Mouse (Mus musculus) liver, embryonic 14 days (tissue): ENCODE measurements around the gene Ggn. TPM values are rescaled to one million over a fixed set of nuclear protein-coding genes. Genes with fewer than 3 reads are reported as not detected.

Experiments used
- polyA plus RNA-seq: library from polyadenylated mRNA; depleted of rRNA; stranded (reverse); fragments of >200 nt; gene quantifications from 2 replicates; pipeline ENCODE4 v1.2.3, GENCODE M21; 2012; rRNA removed

Gene Ggn
- polyA plus RNA-seq: 0.02 and 0.05 TPM in 2 replicates

DNA sequence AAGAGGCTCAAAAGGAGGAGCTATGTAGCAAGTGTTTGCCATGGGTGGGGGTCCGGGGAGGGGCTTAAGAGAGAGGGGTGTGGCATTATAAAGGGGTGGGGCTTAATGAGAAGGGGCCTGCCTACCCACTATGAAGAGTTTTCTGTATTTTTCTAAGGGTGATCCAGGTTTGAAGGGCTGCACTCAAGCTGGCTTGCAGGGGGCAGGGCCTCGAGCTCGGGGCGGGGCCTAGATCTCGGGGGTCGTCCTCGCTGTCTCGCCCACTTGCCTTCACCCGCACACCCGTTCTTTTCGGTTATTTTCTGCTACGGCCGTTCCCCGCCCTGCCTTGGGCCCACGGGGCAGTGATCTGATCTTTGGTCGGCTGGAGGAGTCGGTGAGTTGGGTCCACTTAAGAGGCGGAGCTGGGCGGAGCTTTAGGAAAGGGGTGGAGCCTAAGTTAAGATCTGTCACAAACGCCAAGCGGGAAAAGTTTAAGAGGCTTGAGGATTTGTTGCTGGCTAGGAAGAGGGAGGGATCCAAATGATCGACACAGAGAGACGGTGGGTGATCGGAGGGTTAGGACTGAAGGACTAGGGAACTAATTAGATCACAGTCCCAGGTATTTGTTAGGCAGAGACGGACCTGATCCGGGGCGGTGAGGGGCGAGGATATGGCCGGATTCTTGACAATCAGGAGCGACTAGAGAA lies at the start of gene Ggn, which contains the start of gene Spred3:
Gene Ggn (plus strand): TSS at position 145 of the 689 bp plus-strand sequence.
Gene Spred3 (minus strand): TSS at position 346 of the 689 bp plus-strand sequence.

DNA sequence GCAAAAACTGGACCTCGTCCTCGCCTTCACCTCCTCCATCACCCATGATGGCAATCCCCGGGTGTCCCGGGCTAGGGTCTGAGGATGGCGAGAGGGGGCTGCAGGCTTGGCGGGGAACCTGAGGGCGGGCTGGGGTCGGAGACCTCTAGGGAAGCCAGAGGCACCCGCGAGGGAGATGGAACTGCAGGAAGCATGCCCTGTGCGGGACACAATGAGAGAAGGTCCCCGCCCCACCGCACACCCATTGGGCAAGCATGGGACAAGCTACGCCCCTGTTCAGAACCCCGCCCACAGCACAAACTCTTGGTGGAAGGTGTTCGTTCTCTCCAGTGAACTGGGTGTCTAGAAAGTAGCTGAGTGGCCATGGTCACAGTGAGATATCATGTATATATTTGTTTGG lies 45.0 kb upstream of the Ggn start, which contains the start of gene Ryr1:
Gene Ryr1 (minus strand): TSS at position 210 of the 400 bp plus-strand sequence.

DNA sequence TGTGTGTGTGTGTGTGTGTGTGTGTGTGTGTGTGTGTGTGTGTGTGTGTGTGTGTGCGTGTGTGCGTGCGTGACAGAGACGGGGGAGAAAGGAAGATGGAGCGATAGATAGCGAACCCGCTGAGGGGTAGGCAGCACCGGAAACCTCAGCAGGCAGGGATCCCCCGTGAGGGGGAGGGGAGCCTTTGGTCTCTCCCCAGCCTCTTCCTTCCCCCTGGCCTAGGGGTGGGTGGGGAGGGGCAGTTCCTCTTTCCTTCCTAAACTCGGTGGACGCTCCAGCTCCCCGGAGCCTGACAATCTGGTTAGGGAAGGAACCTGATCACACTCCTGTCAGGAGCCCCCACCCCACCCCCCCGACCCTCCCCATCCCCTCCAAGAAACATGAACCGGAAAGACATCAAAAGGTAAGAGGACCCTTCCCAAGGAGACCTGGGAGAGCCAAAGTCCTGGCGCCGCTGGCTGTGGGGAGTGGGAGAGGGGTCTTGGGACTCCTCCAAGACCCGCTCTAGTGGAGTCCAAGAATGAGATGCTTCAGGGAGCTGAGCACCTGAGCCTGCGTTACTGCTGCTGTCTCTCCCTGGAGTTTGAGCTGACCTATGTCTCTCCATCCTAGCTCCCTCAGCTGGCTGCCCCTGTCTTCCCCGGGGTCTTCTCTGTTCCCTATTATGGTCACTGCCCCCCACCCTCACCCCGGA lies 35.2 kb upstream of the Ggn start, which contains the start of gene Rasgrp4:
Gene Rasgrp4 (plus strand): TSS at position 159 of the 694 bp plus-strand sequence.

DNA sequence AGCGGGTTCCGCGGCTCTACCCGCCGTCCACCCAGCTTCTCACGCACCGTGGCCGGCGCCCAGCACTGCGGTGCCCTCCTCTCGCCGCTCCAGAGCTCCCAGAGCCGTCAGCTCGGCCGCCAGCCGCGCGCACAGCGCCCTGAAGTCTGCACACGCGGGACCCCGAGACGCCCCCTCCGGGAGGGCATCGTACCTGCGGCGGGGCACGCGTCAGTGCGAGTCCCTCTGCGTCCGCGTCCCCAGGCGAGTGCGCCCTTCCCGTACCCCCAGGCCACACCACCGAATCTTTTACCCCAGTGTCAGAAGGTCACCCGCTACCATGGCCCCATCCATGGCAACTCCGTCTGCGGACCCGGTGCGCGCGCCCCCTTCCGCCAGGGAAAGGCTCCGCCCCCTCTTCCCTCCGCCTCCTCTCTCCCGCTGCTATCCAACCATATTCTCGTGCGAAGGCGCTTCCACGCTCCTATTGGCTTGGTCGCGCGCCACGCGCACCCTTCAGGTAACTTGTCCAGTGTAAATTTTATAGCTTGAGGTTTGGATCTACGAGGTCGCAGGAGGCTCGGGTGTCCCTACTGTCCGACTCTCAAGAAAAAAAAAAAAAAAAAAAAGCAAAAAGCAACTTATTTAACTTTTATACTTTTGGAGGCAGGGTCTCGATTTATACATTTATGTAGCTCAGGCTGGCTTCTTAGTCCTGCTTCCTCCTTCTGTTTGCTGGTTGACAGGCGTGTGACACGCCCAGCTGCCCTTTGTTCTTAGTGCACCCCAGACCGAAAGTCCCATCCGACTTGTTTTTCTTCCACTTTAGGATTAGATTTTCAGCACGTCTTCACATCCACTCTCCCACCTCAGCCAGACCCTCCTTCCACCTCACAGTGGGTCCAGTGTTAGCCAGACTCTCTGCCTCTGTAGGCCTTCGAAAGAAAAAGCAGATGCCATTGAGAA lies 13.9 kb upstream of the Ggn start, which contains the start of gene Fam98c:
Gene Fam98c (minus strand): TSS at position 397 of the 945 bp plus-strand sequence.

DNA sequence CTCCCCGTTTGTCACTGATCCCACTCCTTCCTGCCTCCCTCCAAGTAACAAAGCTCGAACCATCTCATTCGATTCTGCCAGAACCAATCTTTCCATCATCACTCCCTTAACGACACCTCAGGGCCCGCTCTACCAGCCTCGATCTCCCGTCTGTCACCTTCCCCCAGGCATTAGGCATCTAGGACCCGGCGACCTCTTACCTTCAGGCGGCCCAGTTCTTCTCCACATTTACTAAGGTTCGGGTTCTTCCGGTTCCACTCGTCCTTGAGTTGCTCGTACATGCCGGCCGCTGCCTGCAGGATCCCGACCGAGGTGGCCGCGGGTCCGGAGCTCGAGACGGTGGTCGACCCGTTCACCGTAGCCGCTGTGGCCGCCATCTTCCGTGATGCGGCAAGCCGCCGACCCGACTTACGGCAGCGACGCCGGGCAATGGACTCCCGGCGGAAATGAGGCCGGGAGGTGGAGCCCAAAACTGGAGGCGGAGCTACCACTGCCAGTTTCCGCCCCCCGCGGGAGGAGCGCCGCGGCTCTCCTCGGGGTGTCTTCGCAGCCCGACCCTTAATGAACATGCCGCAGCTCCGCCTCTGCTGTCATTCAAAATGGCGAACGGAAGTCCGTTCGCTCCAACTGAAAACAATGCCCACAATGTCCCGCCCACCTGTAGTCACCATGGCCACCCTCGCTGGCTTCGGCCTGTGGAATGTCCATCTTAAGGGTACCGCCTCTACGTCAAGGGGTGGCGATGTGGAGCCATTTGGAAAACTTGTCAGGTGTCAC lies 10.3 kb downstream of the Ggn start, which contains the start of gene Psmd8:
Gene Psmd8 (minus strand): TSS at position 625 of the 777 bp plus-strand sequence.

DNA sequence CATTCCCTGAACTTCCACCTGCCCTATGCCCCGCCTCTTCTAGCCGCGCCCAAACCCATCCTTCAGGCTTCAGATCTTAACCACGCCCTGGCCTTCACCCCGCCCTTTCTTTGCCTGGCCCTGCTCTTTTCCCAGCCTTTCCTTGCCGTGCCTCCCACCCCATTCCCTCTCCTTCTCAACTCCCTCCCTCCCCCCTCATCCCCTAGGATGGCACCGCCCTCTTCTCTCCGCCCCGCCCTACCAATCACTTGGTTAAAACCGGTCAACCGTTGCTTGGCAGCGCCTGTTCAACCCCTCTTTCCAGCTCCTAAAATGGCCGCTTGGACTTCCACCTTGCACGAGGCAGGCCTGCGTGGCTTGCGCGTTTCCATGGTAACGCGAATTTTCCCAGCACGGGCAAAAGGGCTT lies 43.7 kb downstream of the Ggn start, which contains the start of gene Catsperg1:
Gene Catsperg1 (minus strand): TSS at position 361 of the 408 bp plus-strand sequence.

Other genes with a start within 250 kb of the Ggn start
- 72.7 and 82.7 TPM in 2 replicates for gene Actn4, start 207.9 kb upstream of the Ggn start, polyA plus RNA-seq
- gene Eif3k, start 188.3 kb upstream of the Ggn start, polyA plus RNA-seq: 261 and 285 TPM in 2 replicates
- gene Map4k1, start 188.2 kb upstream of the Ggn start, polyA plus RNA-seq: 16.5 and 17.9 TPM in 2 replicates
- 0.07 and 0.53 TPM in 2 replicates for gene Ryr1, start 45.0 kb upstream of the Ggn start, polyA plus RNA-seq
- gene Rasgrp4, start 35.4 kb upstream of the Ggn start, polyA plus RNA-seq: 0.74 and 1.4 TPM in 2 replicates
- 4.9 and 5.1 TPM in 2 replicates for gene Fam98c, start 14.0 kb upstream of the Ggn start, polyA plus RNA-seq
- 0.39 and 0.42 TPM in 2 replicates for gene Spred3, start 201 bp downstream of the Ggn start, polyA plus RNA-seq
- gene Psmd8, start 10.5 kb downstream of the Ggn start, polyA plus RNA-seq: 82.7 and 94.2 TPM in 2 replicates
- 0.36 and 0.51 TPM in 2 replicates for gene Catsperg1, start 43.8 kb downstream of the Ggn start, polyA plus RNA-seq
- 1.8 and 2.2 TPM in 2 replicates for gene Kcnk6, start 62.3 kb downstream of the Ggn start, polyA plus RNA-seq
- gene Yif1b, start 68.1 kb downstream of the Ggn start, polyA plus RNA-seq: 20.9 and 23.8 TPM in 2 replicates
- 1.2 and 2.4 TPM in 2 replicates for gene 2200002D01Rik, start 78.3 kb downstream of the Ggn start, polyA plus RNA-seq
- 13.2 and 15.3 TPM in 2 replicates for gene Spint2, start 111.7 kb downstream of the Ggn start, polyA plus RNA-seq
- 2.3 and 2.4 TPM in 2 replicates for gene Ppp1r14a, start 119.1 kb downstream of the Ggn start, polyA plus RNA-seq
- 0.69 and 0.89 TPM in 2 replicates for gene Dpf1, start 133.7 kb downstream of the Ggn start, polyA plus RNA-seq